Mouse (Mus musculus): ENCODE data around the gene Csf3. TPM values are rescaled to one million over a fixed set of nuclear protein-coding genes. Genes with fewer than 3 reads are reported as not detected.
"Not testable (repeated sequence)": the region's sequence is repeated elsewhere in the genome, so short reads cannot be mapped to it uniquely, and the experiment has no call there.

The Csf3 gene
- polyA plus RNA-seq, 1 experiment from 2014 or later: not detected

DNA sequence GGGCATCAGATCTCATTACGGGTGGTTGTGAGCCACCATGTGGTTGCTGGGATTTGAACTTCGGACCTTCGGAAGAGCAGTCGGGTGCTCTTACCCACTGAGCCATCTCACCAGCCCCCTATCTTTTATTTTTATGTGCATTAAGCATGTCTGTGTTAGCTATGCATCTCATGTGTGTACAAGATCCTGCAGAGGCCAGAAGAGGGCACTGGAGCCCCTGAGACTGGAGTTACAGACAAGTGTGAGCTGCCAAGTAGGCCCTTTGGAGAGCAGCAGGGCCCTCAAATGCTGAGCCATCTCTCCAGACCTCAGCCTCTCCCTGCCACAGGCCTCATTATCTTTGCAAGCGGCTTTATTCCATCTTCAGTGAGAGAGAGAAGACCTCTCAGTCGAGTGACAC, 10.9 kb downstream of the Csf3 start:
- H3K27me3 ChIP-seq (ENCODE audit: control insufficient read depth, insufficient read depth, low read length); H3K4me3 ChIP-seq (ENCODE audit: low read depth, low read length); DNase-seq (ENCODE audit: low spot score); H3K27ac ChIP-seq (ENCODE audit: low read depth, low read length); ATAC-seq (replicated peaks; ENCODE audit: low FRiP score); H3K9ac ChIP-seq (ENCODE audit: low read length); H3K36me3 ChIP-seq (ENCODE audit: control insufficient read depth, insufficient read depth, low read length); H3K4me1 ChIP-seq (replicated peaks; ENCODE audit: control insufficient read depth, insufficient read depth, low read length); H3K9me3 ChIP-seq (ENCODE audit: control insufficient read depth, low read length); H3K4me2 ChIP-seq (ENCODE audit: low read depth, low read length, severe bottlenecking): not testable (repeated sequence)
- 93% methylated on average over 5 of the region's 6 CpGs for WGBS

DNA sequence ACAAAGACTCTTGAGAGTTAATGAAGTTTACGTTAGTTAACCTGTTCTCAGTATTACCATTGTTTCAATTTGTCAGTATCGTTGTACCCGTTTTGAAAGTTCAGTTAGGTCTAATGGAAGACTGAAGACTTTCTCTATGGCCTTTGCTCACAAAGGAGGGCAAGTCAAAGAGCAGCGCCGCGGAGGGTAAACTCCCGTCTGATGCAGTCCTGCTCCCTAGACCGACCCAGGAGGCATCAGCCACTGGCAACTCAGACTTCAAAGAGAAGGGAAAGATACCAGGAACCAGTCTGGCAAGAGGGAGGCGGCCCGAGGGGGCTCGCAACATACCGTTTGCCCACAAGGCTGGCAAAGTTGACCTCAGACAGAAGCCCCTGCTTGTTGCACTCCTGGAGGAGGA, 12.6 kb downstream of the Csf3 start:
- no peaks in the 10 kb centered on the region for H3K27me3 ChIP-seq (ENCODE audit: control insufficient read depth, insufficient read depth, low read length)
- no peak overlapping the region for H3K27ac ChIP-seq (ENCODE audit: low read depth, low read length)
- no peaks in the 10 kb centered on the region for H3K9me3 ChIP-seq (ENCODE audit: control insufficient read depth, low read length)
- H3K36me3 ChIP-seq (ENCODE audit: control insufficient read depth, insufficient read depth, low read length): no peaks in the 10 kb centered on the region; the same call in 1 of the 2 replicates
- H3K4me2 ChIP-seq (ENCODE audit: low read depth, low read length, severe bottlenecking): no peak overlapping the region
- no peak overlapping the region for H3K9ac ChIP-seq (ENCODE audit: low read length)
- WGBS: 87% methylated on average over 12 of the region's 12 CpGs
- DNase-seq (ENCODE audit: low spot score) (no peak), ATAC-seq (replicated peaks; ENCODE audit: low FRiP score) (no peak)
- no peaks in the 10 kb centered on the region for H3K4me1 ChIP-seq (replicated peaks; ENCODE audit: control insufficient read depth, insufficient read depth, low read length)
- no peak overlapping the region for H3K4me3 ChIP-seq (ENCODE audit: low read depth, low read length)

DNA sequence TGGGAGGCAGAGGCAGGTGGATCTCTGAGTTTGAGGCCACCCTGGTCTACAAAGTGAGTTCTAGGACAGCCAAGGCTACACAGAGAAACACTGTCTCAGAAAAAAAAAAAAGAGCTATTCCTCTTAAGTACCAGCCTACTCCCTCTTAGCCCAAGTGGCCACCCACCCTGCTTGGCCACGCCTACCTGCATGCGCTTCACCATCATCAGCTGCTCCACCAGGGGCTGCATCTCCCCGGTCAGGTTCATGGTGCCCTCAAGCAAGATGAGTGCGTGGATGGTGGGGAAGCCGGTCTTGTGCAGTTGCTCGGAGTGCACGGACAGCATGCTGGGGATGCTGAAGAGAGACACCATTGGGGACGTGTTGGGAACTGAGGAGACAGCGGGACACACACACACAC, 14.9 kb downstream of the Csf3 start:
- H3K4me3 ChIP-seq (ENCODE audit: low read depth, low read length): no peak overlapping the region
- no peak overlapping the region for H3K9ac ChIP-seq (ENCODE audit: low read length)
- no peaks in the 10 kb centered on the region for H3K4me1 ChIP-seq (replicated peaks; ENCODE audit: control insufficient read depth, insufficient read depth, low read length)
- DNase-seq (ENCODE audit: low spot score) (no peak), ATAC-seq (replicated peaks; ENCODE audit: low FRiP score) (no peak)
- no peaks in the 10 kb centered on the region for H3K9me3 ChIP-seq (ENCODE audit: control insufficient read depth, low read length)
- no peaks in the 10 kb centered on the region for H3K27me3 ChIP-seq (ENCODE audit: control insufficient read depth, insufficient read depth, low read length)
- H3K27ac ChIP-seq (ENCODE audit: low read depth, low read length): no peak overlapping the region
- 94% methylated on average over 9 of the region's 9 CpGs for WGBS
- no peak overlapping the region for H3K4me2 ChIP-seq (ENCODE audit: low read depth, low read length, severe bottlenecking)
- no peaks in the 10 kb centered on the region; the same call in 1 of the 2 replicates for H3K36me3 ChIP-seq (ENCODE audit: control insufficient read depth, insufficient read depth, low read length)

DNA sequence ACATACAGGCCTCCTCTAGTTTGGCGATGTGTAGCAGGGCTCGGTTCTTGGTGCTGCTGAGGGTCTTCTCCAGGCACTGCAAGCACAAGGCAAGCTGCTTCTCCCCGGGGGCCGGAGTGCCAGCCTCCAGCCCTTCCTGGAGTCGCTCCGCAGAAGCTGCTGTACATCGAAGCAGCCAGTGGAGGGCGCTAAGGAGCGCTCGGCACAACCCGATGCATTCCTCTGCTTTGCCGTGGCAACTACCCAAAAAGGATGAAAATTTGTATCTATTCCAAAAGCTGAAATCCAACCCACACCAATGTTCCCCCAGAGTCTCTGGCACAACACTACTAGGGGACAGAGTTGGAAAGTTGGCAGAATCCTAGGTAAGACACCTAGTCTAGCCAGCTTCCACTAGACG, 16.8 kb downstream of the Csf3 start:
- Histone ChIP-seq H3K4me2 (ENCODE audit: low read depth, low read length, severe bottlenecking) (no peak overlapping the region), H3K27me3 (ENCODE audit: control insufficient read depth, insufficient read depth, low read length) (no peaks in the 10 kb centered on the region), H3K9me3 (ENCODE audit: control insufficient read depth, low read length) (no peaks in the 10 kb centered on the region), H3K4me1 (replicated peaks; ENCODE audit: control insufficient read depth, insufficient read depth, low read length) (no peaks in the 10 kb centered on the region), H3K9ac (ENCODE audit: low read length) (no peak overlapping the region), H3K36me3 (ENCODE audit: control insufficient read depth, insufficient read depth, low read length) (no peaks in the 10 kb centered on the region; the same call in 1 of the 2 replicates), H3K27ac (ENCODE audit: low read depth, low read length) (no peak overlapping the region), H3K4me3 (ENCODE audit: low read depth, low read length) (no peak overlapping the region)
- WGBS: 21% methylated on average over 13 of the region's 13 CpGs
- DNase-seq (ENCODE audit: low spot score): peak; percentile 84
- no peak for ATAC-seq (replicated peaks; ENCODE audit: low FRiP score)

DNA sequence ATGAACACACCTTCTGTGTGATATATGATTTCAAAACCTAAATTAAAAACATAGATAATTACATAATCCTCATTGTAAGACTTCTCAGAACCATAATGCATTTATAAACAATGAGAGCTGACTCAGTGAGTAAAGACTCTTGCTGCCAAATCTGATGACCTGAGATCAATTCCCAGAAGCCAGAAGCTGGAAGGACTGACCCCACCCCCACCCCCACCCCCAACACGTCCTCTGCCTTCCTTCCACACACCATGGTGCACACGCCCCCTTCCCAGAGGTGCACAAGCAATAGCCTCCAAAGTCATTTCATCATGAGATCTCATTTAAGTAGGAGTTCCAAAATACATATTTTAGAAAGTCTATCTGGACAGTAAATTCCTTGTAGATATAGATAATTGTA, 19.7 kb downstream of the Csf3 start:
- Histone ChIP-seq H3K9ac (ENCODE audit: low read length) (no peak overlapping the region), H3K4me3 (ENCODE audit: low read depth, low read length) (no peak overlapping the region), H3K4me2 (ENCODE audit: low read depth, low read length, severe bottlenecking) (no peak overlapping the region), H3K36me3 (ENCODE audit: control insufficient read depth, insufficient read depth, low read length) (no peaks in the 10 kb centered on the region; the same call in 1 of the 2 replicates), H3K9me3 (ENCODE audit: control insufficient read depth, low read length) (no peaks in the 10 kb centered on the region), H3K27me3 (ENCODE audit: control insufficient read depth, insufficient read depth, low read length) (no peaks in the 10 kb centered on the region), H3K27ac (ENCODE audit: low read depth, low read length) (no peak overlapping the region), H3K4me1 (replicated peaks; ENCODE audit: control insufficient read depth, insufficient read depth, low read length) (no peaks in the 10 kb centered on the region)
- no peak for ATAC-seq (replicated peaks; ENCODE audit: low FRiP score)
- WGBS: 76% methylated on average over 2 of the region's 2 CpGs
- no peak for DNase-seq (ENCODE audit: low spot score)

DNA sequence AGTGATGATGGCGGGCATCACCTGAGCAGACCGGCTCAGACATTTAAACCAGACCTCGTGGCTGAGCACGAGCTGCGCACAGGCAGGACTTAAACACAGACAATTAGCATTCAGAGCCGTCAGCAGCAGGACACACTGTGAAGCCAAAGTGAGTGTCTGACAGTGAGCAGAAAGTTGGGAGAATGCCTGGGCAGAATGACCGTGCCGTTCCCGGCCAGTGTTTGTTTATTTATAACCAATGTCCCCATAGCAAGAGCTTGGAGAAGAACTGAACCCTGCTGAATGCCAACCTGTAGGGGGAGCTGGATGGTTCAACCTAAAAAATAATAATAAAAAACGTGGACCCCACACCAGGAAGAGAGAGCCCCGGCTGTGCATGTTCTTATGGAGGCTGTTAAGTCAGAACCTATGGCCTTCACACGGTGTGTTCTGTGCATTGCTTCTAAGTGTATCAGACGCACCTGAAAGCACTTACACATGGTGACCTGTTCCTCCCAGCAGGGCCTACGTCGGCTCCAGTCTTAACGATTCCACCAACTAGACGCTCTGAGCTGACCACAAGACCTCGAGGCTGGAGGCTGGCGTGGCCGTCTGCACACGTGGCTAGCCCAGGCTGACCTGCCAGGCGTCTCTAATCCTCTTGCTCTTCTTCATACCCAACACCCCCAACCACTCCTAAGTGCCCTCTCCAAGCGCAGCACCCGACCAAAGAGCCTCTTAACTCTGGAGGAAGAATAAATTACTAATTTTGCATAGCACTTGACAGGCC, 20.6 kb downstream of the Csf3 start:
- H3K27me3 ChIP-seq (ENCODE audit: control insufficient read depth, insufficient read depth, low read length): no peaks in the 10 kb centered on the region
- WGBS: 77% methylated on average over 24 of the region's 24 CpGs
- DNase-seq (ENCODE audit: low spot score): no peak
- no peaks in the 10 kb centered on the region for H3K4me1 ChIP-seq (replicated peaks; ENCODE audit: control insufficient read depth, insufficient read depth, low read length)
- H3K9ac ChIP-seq (ENCODE audit: low read length): no peak overlapping the region
- no peaks in the 10 kb centered on the region for H3K9me3 ChIP-seq (ENCODE audit: control insufficient read depth, low read length)
- H3K4me3 ChIP-seq (ENCODE audit: low read depth, low read length): no peak overlapping the region
- no peaks in the 10 kb centered on the region for H3K36me3 ChIP-seq (ENCODE audit: control insufficient read depth, insufficient read depth, low read length)
- no peak overlapping the region for H3K27ac ChIP-seq (ENCODE audit: low read depth, low read length)
- no peak overlapping the region for H3K4me2 ChIP-seq (ENCODE audit: low read depth, low read length, severe bottlenecking)
- no peak for ATAC-seq (replicated peaks; ENCODE audit: low FRiP score)

DNA sequence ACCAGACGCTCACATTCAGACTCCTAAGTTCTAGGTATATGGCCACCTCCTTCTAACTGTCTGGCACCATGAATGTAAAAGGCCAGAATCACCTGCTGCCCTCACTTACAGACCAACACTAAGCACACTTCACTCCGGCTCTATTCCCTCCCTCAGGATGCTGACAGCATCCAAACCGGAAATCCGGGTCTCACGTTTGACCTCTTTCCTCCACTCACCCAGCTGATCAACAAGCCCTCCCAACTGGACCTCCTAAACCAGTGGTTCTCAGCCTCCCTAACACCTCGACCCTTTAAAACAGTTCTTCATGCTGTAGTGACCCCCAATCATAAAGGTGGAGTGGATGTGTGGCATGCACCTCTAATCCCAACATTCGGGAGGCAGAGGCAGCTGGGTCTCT, 22.0 kb downstream of the Csf3 start:
- WGBS: 90% methylated on average over 7 of the region's 7 CpGs

DNA sequence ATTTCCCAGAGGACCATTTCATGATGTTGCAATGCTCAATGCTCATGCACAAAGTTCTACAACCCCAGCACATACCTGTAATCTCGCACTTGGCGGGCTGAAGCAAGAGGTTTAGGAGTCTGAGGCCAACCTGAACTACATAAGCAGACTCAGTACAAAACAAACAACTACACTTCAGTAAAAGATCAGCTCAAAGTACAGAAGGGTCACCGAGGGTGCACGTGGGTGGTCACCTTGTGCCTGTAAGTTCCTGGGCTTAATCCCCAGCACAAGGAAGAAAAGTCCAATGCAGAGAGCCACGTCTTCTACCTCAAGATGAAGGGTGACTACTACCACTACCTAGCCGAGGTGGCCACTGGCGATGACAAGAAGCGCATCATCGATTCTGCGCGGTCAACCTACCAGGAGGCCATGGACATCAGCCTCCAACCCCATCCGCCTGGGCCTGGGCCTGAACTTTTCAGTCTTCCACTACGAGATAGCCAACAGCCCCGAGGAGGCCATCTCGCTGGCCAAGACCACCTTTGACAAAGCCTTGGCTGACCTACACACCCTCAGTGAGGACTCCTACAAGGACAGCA, 25.0 kb downstream of the Csf3 start:
- no peaks in the 10 kb centered on the region for H3K36me3 ChIP-seq (ENCODE audit: control insufficient read depth, insufficient read depth, low read length)
- no peaks in the 10 kb centered on the region for H3K27me3 ChIP-seq (ENCODE audit: control insufficient read depth, insufficient read depth, low read length)
- DNase-seq (ENCODE audit: low spot score) (no peak), ATAC-seq (replicated peaks; ENCODE audit: low FRiP score) (no peak)
- no peak overlapping the region for H3K9ac ChIP-seq (ENCODE audit: low read length)
- H3K4me1 ChIP-seq (replicated peaks; ENCODE audit: control insufficient read depth, insufficient read depth, low read length): peaks cover 3% of the 10 kb centered on the region; the same call in 1 of the 2 replicates
- 94% methylated on average over 15 of the region's 15 CpGs for WGBS
- H3K27ac ChIP-seq (ENCODE audit: low read depth, low read length): no peak overlapping the region
- H3K4me3 ChIP-seq (ENCODE audit: low read depth, low read length): no peak overlapping the region
- H3K9me3 ChIP-seq (ENCODE audit: control insufficient read depth, low read length): no peaks in the 10 kb centered on the region
- no peak overlapping the region for H3K4me2 ChIP-seq (ENCODE audit: low read depth, low read length, severe bottlenecking)

More for the DNA sequence above, 22.0 kb downstream of the Csf3 start:
- no peaks in the 10 kb centered on the region for H3K4me1 ChIP-seq (replicated peaks; ENCODE audit: control insufficient read depth, insufficient read depth, low read length)
- DNase-seq (ENCODE audit: low spot score): no peak
- no peak overlapping the region for H3K9ac ChIP-seq (ENCODE audit: low read length)
- no peaks in the 10 kb centered on the region for H3K36me3 ChIP-seq (ENCODE audit: control insufficient read depth, insufficient read depth, low read length)
- no peak for ATAC-seq (replicated peaks; ENCODE audit: low FRiP score)
- H3K27me3 ChIP-seq (ENCODE audit: control insufficient read depth, insufficient read depth, low read length): no peaks in the 10 kb centered on the region
- H3K4me2 ChIP-seq (ENCODE audit: low read depth, low read length, severe bottlenecking): no peak overlapping the region
- H3K4me3 ChIP-seq (ENCODE audit: low read depth, low read length): no peak overlapping the region
- H3K27ac ChIP-seq (ENCODE audit: low read depth, low read length): no peak overlapping the region
- no peaks in the 10 kb centered on the region for H3K9me3 ChIP-seq (ENCODE audit: control insufficient read depth, low read length)

All from forebrain, embryonic 11.5 days (tissue).